Mouse (Mus musculus): ENCODE measurements at regions not wholly inside any gene's neighbourhood (a gene's known extent, or its start where the extent isn't known, plus 50 kb on each side); places are given as distances from the start of the nearest gene placed in this dataset.
"Not testable (repeated sequence)": the region's sequence is repeated elsewhere in the genome, so short reads cannot be mapped to it uniquely, and the experiment has no call there.

DNA sequence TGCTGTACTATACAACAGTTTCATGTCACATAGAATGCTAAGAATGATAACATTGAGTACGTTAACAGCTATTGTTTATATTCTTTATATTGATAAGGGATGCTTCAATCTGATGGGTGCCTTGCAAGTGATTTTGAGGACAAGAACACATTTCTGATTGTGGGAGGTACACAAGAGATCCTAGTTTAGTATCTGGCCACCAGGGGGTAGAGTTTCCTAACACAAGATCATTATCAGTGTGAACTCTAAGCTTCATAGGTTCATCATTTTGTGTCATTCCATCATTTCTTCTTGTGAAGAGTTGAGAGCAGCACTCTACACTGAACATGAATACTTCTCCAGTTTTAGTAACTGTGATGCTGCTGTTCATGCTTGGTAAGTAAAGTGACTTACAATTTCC lies 799.9 kb downstream of the Dad1 start:
- no peak for DNase-seq
- no peak for TF ChIP-seq CTCF (IDR thresholded peaks at IDR 0.05; ENCODE audit: borderline replicate concordance, control insufficient read depth, extremely low read depth, insufficient read depth, low read length, poor library complexity)
- TF ChIP-seq POLR2A (IDR thresholded peaks at IDR 0.05; ENCODE audit: control insufficient read depth, extremely low read depth, insufficient read depth, low read length, poor library complexity), result no peak
- Histone ChIP-seq H3K4me1 (replicated peaks; ENCODE audit: control insufficient read depth, insufficient read depth, low read length) (no peaks in the 10 kb centered on the region; the same call in 1 of the 2 replicates), H3K27ac (ENCODE audit: control insufficient read depth, insufficient read depth, low read length) (no peak overlapping the region), H3K27me3 (ENCODE audit: control insufficient read depth, insufficient read depth, low read length) (no peaks in the 10 kb centered on the region), H3K4me3 (ENCODE audit: control insufficient read depth, insufficient read depth, low read length) (no peak overlapping the region), H3K36me3 (ENCODE audit: control insufficient read depth, insufficient read depth, low read length) (no peaks in the 10 kb centered on the region)
- 96% methylated on average over 1 of the region's 1 CpGs for WGBS

DNA sequence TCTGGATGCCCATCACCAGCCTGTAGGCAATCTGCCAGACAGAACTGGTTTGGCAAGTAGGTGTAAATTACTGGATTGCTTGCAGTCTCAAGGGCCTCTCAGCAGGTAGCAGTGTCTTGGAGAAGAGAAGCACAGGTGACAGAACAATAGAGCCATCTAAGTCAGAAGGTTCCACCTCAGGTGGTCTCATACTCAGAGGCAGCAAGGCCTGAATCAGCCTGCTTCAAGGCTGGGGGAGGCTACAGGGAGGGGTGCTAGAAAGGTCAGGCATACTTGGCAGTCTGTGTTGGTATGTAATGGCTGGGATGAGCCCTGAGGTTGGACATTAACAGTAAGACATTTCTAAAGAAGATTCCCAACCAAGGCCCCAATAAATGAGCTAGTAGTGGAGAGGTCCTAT lies 814.3 kb downstream of the Dad1 start:
- not testable (repeated sequence) for H3K36me3 ChIP-seq (ENCODE audit: control insufficient read depth, insufficient read depth, low read length); H3K4me1 ChIP-seq (replicated peaks; ENCODE audit: control insufficient read depth, insufficient read depth, low read length); DNase-seq; H3K4me3 ChIP-seq (ENCODE audit: control insufficient read depth, insufficient read depth, low read length); H3K27ac ChIP-seq (ENCODE audit: control insufficient read depth, insufficient read depth, low read length); H3K27me3 ChIP-seq (ENCODE audit: control insufficient read depth, insufficient read depth, low read length)

DNA sequence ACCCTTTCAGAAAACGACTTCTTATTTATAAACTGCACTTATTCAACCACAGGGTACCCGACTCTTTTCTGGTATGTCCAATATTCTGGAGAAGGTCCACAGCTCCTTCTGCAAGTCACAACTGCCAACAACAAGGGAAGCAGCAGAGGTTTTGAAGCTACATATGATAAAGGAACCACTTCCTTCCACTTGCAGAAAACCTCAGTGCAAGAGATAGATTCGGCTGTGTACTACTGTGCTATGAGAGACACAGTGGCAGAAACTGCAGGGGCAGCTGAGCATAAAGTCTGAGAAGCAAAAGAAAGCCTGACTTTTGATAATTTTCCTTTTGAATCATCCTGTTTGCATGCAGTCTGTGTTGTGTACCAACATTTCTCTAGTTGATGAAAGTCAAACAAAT lies 823.8 kb downstream of the Dad1 start:
- not testable (repeated sequence) for H3K27ac ChIP-seq (ENCODE audit: control insufficient read depth, insufficient read depth, low read length); H3K27me3 ChIP-seq (ENCODE audit: control insufficient read depth, insufficient read depth, low read length); H3K4me1 ChIP-seq (replicated peaks; ENCODE audit: control insufficient read depth, insufficient read depth, low read length); H3K4me3 ChIP-seq (ENCODE audit: control insufficient read depth, insufficient read depth, low read length); DNase-seq; H3K36me3 ChIP-seq (ENCODE audit: control insufficient read depth, insufficient read depth, low read length)
- 2% methylated on average over 2 of the region's 3 CpGs for WGBS

GRCm38 (mm10) chr14:53428447-53428846 lies 825.5 kb downstream of the Dad1 start:
- DNase-seq; H3K27me3 ChIP-seq (ENCODE audit: control insufficient read depth, insufficient read depth, low read length); H3K36me3 ChIP-seq (ENCODE audit: control insufficient read depth, insufficient read depth, low read length); H3K4me1 ChIP-seq (replicated peaks; ENCODE audit: control insufficient read depth, insufficient read depth, low read length); H3K4me3 ChIP-seq (ENCODE audit: control insufficient read depth, insufficient read depth, low read length); H3K27ac ChIP-seq (ENCODE audit: control insufficient read depth, insufficient read depth, low read length): not testable (repeated sequence)
- 87% methylated on average over 1 of the region's 1 CpGs for WGBS

- not testable (repeated sequence) for H3K27ac ChIP-seq (ENCODE audit: control insufficient read depth, insufficient read depth, low read length); DNase-seq; H3K27me3 ChIP-seq (ENCODE audit: control insufficient read depth, insufficient read depth, low read length); H3K4me3 ChIP-seq (ENCODE audit: control insufficient read depth, insufficient read depth, low read length); H3K36me3 ChIP-seq (ENCODE audit: control insufficient read depth, insufficient read depth, low read length); H3K4me1 ChIP-seq (replicated peaks; ENCODE audit: control insufficient read depth, insufficient read depth, low read length)
- WGBS, result 94% methylated on average over 10 of the region's 10 CpGs
These were observed 826.3 kb downstream of the Dad1 start for GRCm38 (mm10) chr14:53427636-53428035.

- H3K36me3 ChIP-seq (ENCODE audit: control insufficient read depth, insufficient read depth, low read length); H3K4me3 ChIP-seq (ENCODE audit: control insufficient read depth, insufficient read depth, low read length); H3K27ac ChIP-seq (ENCODE audit: control insufficient read depth, insufficient read depth, low read length); H3K4me1 ChIP-seq (replicated peaks; ENCODE audit: control insufficient read depth, insufficient read depth, low read length); H3K27me3 ChIP-seq (ENCODE audit: control insufficient read depth, insufficient read depth, low read length): not testable (repeated sequence)
- peak; percentile 33 for DNase-seq
- 40% methylated on average over 2 of the region's 2 CpGs for WGBS
These were observed 836.9 kb downstream of the Dad1 start for GRCm38 (mm10) chr14:53416955-53417354.

GRCm38 (mm10) chr14:53407500-53408227 lies 846.2 kb downstream of the Dad1 start:
- H3K36me3 ChIP-seq (ENCODE audit: control insufficient read depth, insufficient read depth, low read length); H3K4me3 ChIP-seq (ENCODE audit: control insufficient read depth, insufficient read depth, low read length); H3K4me1 ChIP-seq (replicated peaks; ENCODE audit: control insufficient read depth, insufficient read depth, low read length); H3K27me3 ChIP-seq (ENCODE audit: control insufficient read depth, insufficient read depth, low read length); H3K27ac ChIP-seq (ENCODE audit: control insufficient read depth, insufficient read depth, low read length); DNase-seq: not testable (repeated sequence)
- WGBS, result 9% methylated on average over 3 of the region's 5 CpGs

GRCm38 (mm10) chr14:53390307-53390706 lies 863.6 kb downstream of the Dad1 start:
- WGBS, result no CpG with 5 or more reads among the region's 1 CpGs
- not testable (repeated sequence) for H3K4me3 ChIP-seq (ENCODE audit: control insufficient read depth, insufficient read depth, low read length); DNase-seq; H3K4me1 ChIP-seq (replicated peaks; ENCODE audit: control insufficient read depth, insufficient read depth, low read length); H3K27me3 ChIP-seq (ENCODE audit: control insufficient read depth, insufficient read depth, low read length); H3K36me3 ChIP-seq (ENCODE audit: control insufficient read depth, insufficient read depth, low read length); H3K27ac ChIP-seq (ENCODE audit: control insufficient read depth, insufficient read depth, low read length)

DNA sequence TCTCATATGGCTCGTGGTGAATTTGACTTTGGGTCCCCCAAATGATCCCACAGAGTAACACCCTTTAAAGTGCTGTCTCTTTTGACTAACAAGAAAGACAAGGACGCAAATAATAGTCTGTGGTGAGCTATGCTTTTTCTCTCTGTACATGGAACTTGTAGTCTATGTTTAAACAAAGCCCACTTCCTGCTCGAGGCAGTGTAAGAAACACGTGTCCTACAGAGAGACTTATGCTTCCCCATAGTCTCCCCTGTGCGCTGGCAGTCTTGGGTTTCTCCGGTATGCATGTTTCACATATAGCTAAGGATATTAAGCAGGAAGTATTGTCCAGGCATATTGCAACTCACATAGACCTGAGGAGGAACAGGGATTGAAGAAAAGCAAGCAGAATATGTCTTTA lies 879.0 kb upstream of the Olfr1507 start:
- not testable (repeated sequence) for H3K36me3 ChIP-seq (ENCODE audit: control insufficient read depth, insufficient read depth, low read length); DNase-seq; H3K4me3 ChIP-seq (ENCODE audit: control insufficient read depth, insufficient read depth, low read length); H3K27ac ChIP-seq (ENCODE audit: control insufficient read depth, insufficient read depth, low read length); H3K4me1 ChIP-seq (replicated peaks; ENCODE audit: control insufficient read depth, insufficient read depth, low read length); H3K27me3 ChIP-seq (ENCODE audit: control insufficient read depth, insufficient read depth, low read length)
- 4% methylated on average over 5 of the region's 6 CpGs for WGBS

GRCm38 (mm10) chr14:53373777-53374468 lies 878.4 kb upstream of the Olfr1507 start:
- DNase-seq; H3K27ac ChIP-seq (ENCODE audit: control insufficient read depth, insufficient read depth, low read length); H3K27me3 ChIP-seq (ENCODE audit: control insufficient read depth, insufficient read depth, low read length); H3K4me1 ChIP-seq (replicated peaks; ENCODE audit: control insufficient read depth, insufficient read depth, low read length); H3K36me3 ChIP-seq (ENCODE audit: control insufficient read depth, insufficient read depth, low read length); H3K4me3 ChIP-seq (ENCODE audit: control insufficient read depth, insufficient read depth, low read length): not testable (repeated sequence)
- 0% methylated on average over 1 of the region's 2 CpGs for WGBS
